Mouse (Mus musculus) liver, embryonic 18 days (tissue): ENCODE data around the gene Herc6. TPM values are rescaled to one million over a fixed set of nuclear protein-coding genes. Genes with fewer than 3 reads are reported as not detected.

Experiments
- polyA plus RNA-seq: library from polyadenylated mRNA; depleted of rRNA; stranded (reverse); fragments of >200 nt; gene quantifications from 2 replicates; pipeline ENCODE4 v1.2.3, GENCODE M21; 2012; rRNA removed

The Herc6 gene
- polyA plus RNA-seq, result 4.5 and 6.0 TPM in 2 replicates

DNA sequence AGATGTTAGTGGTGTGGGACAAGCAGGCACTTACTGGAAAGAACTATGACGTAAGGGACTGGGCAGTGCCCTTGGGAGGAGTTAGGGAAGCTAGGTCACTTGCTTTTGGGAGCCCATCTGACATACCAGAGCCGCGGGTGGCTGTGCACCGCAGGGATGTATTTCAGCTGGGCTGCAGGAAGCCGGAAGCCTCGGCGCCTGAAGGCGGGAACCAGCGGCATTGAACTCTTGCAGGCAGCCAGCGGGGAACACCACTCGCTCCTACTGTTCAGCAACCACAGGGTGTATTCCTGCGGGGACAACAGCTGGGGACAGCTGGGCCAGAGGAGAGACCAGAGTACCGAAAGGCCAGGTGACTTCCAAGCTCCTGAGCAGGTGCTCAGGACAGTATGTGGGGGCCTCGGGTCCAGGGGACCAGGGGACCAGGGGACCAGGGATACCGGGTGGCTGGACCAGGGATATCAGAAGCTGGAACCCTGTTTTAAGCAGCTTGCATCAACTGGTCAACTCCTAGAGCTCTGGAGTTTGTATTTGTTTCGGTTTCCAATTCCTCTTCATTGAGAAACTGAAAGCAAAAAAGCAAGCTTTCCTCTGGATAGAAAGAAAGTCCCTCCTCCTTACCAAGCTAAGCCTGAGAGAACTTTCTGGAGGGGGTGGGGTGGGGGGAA, at the start of gene Herc6:
Herc6 (plus strand) TSS at position 120 of the 668 bp plus-strand sequence.

DNA sequence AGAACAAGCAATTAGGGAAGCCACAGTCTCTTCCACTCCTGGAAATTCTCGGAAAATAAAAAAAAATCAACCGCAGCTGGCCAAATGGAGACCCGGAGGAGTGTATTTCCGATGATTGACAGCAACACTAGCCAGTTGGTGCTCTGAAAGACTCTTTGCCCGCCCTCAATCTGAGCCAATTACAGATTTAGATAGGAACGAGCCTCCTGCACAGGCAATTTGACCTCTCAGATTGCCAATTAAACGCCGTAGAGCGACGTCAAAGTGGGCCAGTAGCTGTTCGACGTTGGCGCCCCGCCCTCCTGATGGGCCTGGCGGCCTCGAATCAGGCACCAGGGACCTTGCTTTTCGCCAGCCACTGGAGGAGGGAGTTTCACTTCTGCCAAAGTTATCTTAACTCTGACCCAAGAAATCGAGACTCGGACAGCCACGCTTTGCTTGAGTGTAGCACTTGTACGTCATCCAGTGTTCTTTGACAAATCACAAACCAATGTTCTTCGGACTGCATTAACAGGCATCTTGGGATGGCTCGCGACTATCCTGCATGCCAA, 45.3 kb upstream of the Herc6 start, which contains the start of gene Ppm1k:
Ppm1k (minus strand) TSS at position 83 of the 551 bp plus-strand sequence.

DNA sequence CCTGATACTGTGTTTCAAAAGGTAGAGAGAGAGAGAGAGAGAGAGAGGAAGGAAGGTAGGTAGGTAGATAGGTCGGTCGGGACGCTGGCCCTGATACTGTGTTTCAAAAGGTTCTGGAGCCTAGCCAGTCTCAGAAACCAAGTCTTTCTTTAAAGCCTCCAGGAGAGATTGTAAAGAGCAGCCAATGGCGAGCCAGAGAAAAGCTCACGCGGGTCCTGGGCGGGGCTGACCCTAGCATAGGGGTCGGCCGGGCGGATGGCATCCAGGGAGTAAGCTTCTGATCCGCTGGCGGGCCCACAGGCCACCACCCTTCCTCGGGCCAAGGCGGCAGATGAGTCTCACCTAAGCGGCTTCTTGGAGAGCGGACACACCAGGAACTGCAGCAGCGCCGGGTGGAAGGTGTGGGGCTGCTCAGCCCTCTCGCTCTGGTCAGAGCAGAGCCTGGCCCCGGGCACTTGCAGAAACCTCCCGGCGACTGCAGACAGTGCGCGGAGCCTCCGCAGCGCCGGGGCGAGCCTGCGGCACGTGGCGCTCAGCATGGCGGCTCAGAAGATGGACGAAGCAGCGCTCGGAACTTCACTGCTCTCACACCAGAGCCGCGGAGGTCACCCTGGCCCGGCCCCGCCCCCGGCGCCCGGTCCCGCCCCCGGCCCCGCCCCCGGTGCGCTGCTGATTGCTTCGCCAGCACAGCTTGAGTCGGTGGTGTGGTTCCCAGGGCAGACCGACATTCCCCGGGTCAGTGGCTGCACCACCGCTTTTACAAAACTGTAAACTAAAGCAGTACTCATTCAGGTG, 110.9 kb downstream of the Herc6 start, which contains the start of gene Pyurf:
Pyurf (minus strand) TSS at position 612 of the 795 bp plus-strand sequence.

DNA sequence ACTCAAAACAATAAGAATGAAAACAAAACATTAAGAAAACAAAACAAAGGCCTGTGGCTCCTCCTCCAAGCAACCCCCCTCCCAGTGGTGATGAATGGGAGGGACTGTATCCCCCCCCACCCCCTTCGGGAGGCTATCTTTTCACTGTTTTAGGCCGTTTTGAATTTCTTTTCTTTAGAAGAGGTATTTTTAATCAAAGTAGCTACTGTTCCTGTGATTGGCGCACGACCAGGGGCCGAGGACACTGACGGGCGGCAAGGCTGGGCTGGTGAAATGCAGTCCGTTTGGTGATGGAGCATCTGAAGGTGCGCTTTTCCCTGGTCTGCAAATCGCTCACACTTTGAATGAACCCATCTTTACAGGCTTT, 121.6 kb downstream of the Herc6 start, which contains the start of gene Lancl2:
Lancl2 (plus strand) TSS at position 165 of the 367 bp plus-strand sequence.

Other genes starting within 250 kb of the Herc6 start
- gene Vmn1r17, start 217.3 kb upstream of the Herc6 start, polyA plus RNA-seq, result not detected in 2 replicates
- not detected in 2 replicates for gene Vmn1r18, start 185.2 kb upstream of the Herc6 start, polyA plus RNA-seq
- gene Vmn1r19, start 177.2 kb upstream of the Herc6 start, polyA plus RNA-seq, result not detected in 2 replicates
- not detected in 2 replicates for gene Vmn1r20, start 152.1 kb upstream of the Herc6 start, polyA plus RNA-seq
- 9.5 and 10.0 TPM in 2 replicates for gene Ppm1k, start 45.5 kb upstream of the Herc6 start, polyA plus RNA-seq
- 9.2 and 10.2 TPM in 2 replicates for gene Pyurf, start 111.1 kb downstream of the Herc6 start, polyA plus RNA-seq
- gene Lancl2, start 121.5 kb downstream of the Herc6 start, polyA plus RNA-seq, result 4.5 and 4.6 TPM in 2 replicates
- 19.5 and 21.8 TPM in 2 replicates for gene Vopp1, start 244.2 kb downstream of the Herc6 start, polyA plus RNA-seq